Mouse (Mus musculus) splenic B cell, adult 2 months (primary cell): ENCODE data around the gene H13.
"Not testable (repeated sequence)": the region's sequence is repeated elsewhere in the genome, so short reads cannot be mapped to it uniquely, and the experiment has no call there.

Experiments used
- DNase-seq: peaks from one replicate; pipeline ENCODE4 v3.0.0-alpha.2; 2011; ENCODE audit warnings: low read depth, low spot score
- H3K27me3 ChIP-seq: 2 replicates; pipeline ENCODE4 v1.6.1; 2012; ENCODE audit warnings: mild to moderate bottlenecking, low read length, moderate library complexity, mixed read lengths; ENCODE audit not compliant: control insufficient read depth, poor library complexity, insufficient read depth, severe bottlenecking
- H3K36me3 ChIP-seq: 2 replicates; pipeline ENCODE4 v1.6.1; 2012; ENCODE audit warnings: mild to moderate bottlenecking, low read length, moderate library complexity, mixed read lengths; ENCODE audit not compliant: control insufficient read depth, poor library complexity, insufficient read depth, severe bottlenecking

The H13 gene

GRCm38 (mm10) chr2:152638865-152639264 is 30.4 kb upstream of the H13 start:
- no peak for DNase-seq
- Histone ChIP-seq H3K36me3 (no peaks in the 10 kb centered on the region), H3K27me3 (no peaks in the 10 kb centered on the region)

- no peaks in the 10 kb centered on the region for H3K36me3 ChIP-seq
- no peaks in the 10 kb centered on the region for H3K27me3 ChIP-seq
- no peak for DNase-seq
Measured at GRCm38 (mm10) chr2:152639406-152640113, 29.7 kb upstream of the H13 start.

- Histone ChIP-seq H3K36me3 (no peaks in the 10 kb centered on the region), H3K27me3 (no peaks in the 10 kb centered on the region)
- DNase-seq, result no peak
Measured at GRCm38 (mm10) chr2:152652901-152653620, 16.2 kb upstream of the H13 start.

- Histone ChIP-seq H3K36me3 (no peaks in the 10 kb centered on the region), H3K27me3 (no peaks in the 10 kb centered on the region)
- no peak for DNase-seq
Measured at GRCm38 (mm10) chr2:152653874-152654715, 15.2 kb upstream of the H13 start.

GRCm38 (mm10) chr2:152657398-152657797 is 11.9 kb upstream of the H13 start:
- no peaks in the 10 kb centered on the region for H3K36me3 ChIP-seq
- DNase-seq, result peak; percentile 44
- no peaks in the 10 kb centered on the region for H3K27me3 ChIP-seq

GRCm38 (mm10) chr2:152661163-152661562 is 8.1 kb upstream of the H13 start:
- H3K36me3 ChIP-seq, result no peaks in the 10 kb centered on the region
- no peak for DNase-seq
- H3K27me3 ChIP-seq, result no peaks in the 10 kb centered on the region

- DNase-seq, H3K27me3 ChIP-seq, H3K36me3 ChIP-seq: not testable (repeated sequence)
Measured at GRCm38 (mm10) chr2:152666191-152666590, 3.1 kb upstream of the H13 start.

GRCm38 (mm10) chr2:152669639-152670484 is 601 bp downstream of the H13 start:
- peak; percentile 16 for DNase-seq
- no peaks in the 10 kb centered on the region for H3K27me3 ChIP-seq
- H3K36me3 ChIP-seq, result no peaks in the 10 kb centered on the region

GRCm38 (mm10) chr2:152670983-152671641 is 1.9 kb downstream of the H13 start:
- peak; percentile 64 for DNase-seq
- H3K36me3 ChIP-seq, result no peaks in the 10 kb centered on the region
- H3K27me3 ChIP-seq, result no peaks in the 10 kb centered on the region

- peak; percentile 81 for DNase-seq
- Histone ChIP-seq H3K36me3 (no peaks in the 10 kb centered on the region), H3K27me3 (no peaks in the 10 kb centered on the region)
Measured at GRCm38 (mm10) chr2:152671642-152671999, 2.4 kb downstream of the H13 start.

GRCm38 (mm10) chr2:152672166-152672565 is 2.9 kb downstream of the H13 start:
- H3K36me3 ChIP-seq, result no peaks in the 10 kb centered on the region
- DNase-seq, result no peak
- no peaks in the 10 kb centered on the region for H3K27me3 ChIP-seq

- DNase-seq, result no peak
- H3K36me3 ChIP-seq, result peaks cover 2% of the 10 kb centered on the region; the same call in 1 of the 2 replicates
- no peaks in the 10 kb centered on the region for H3K27me3 ChIP-seq
Measured at GRCm38 (mm10) chr2:152674148-152674547, 4.9 kb downstream of the H13 start.

- peaks cover 2% of the 10 kb centered on the region; the same call in 1 of the 2 replicates for H3K36me3 ChIP-seq
- no peak for DNase-seq
Measured at GRCm38 (mm10) chr2:152675252-152675791, 6.1 kb downstream of the H13 start.

More at GRCm38 (mm10) chr2:152675252-152675791, 6.1 kb downstream of the H13 start:
- no peaks in the 10 kb centered on the region for H3K27me3 ChIP-seq
